Mouse (Mus musculus) stomach, postnatal 0 days (tissue): ENCODE results near the gene 1700014D04Rik. TPM values are rescaled to one million over a fixed set of nuclear protein-coding genes. Genes with fewer than 3 reads are reported as not detected.

ENCODE experiments used
- ATAC-seq: fragments of 200-750 bp; cut with Nextera tagmentation; 2 replicates; pipeline ENCODE4 v1.8.0; 2017; ENCODE audit not compliant: low FRiP score, low TSS enrichment
- DNase-seq: peaks from one replicate; pipeline ENCODE4 v3.0.0-alpha.2; 2016; ENCODE audit warnings: low spot score
- H3K27ac ChIP-seq: fragments of 300-500 bp; sonication (generic); replicated peaks from 2 replicates; pipeline ENCODE4 v1.5.1; 2014; ENCODE audit warnings: mild to moderate bottlenecking, control low read depth
- H3K27me3 ChIP-seq: fragments of 300-500 bp; sonication (generic); 2 replicates; pipeline ENCODE4 v1.6.1; 2014; ENCODE audit warnings: low read length; ENCODE audit not compliant: control insufficient read depth, insufficient read depth
- H3K36me3 ChIP-seq: fragments of 300-500 bp; sonication (generic); 2 replicates; pipeline ENCODE4 v1.6.1; 2014; ENCODE audit warnings: low read length, mixed read lengths; ENCODE audit not compliant: control insufficient read depth, insufficient read depth
- H3K4me1 ChIP-seq: fragments of 300-500 bp; sonication (generic); replicated peaks from 2 replicates; pipeline ENCODE4 v1.6.1; 2014; ENCODE audit warnings: antibody characterized with exemption; ENCODE audit not compliant: control insufficient read depth, insufficient read depth
- H3K4me2 ChIP-seq: fragments of 300-500 bp; sonication (generic); replicated peaks from 2 replicates; pipeline ENCODE4 v1.6.1; 2014; ENCODE audit warnings: low read depth, mild to moderate bottlenecking, control low read depth, moderate library complexity
- H3K4me3 ChIP-seq: fragments of 300-500 bp; sonication (generic); 2 replicates; pipeline ENCODE4 v1.5.1; 2014; ENCODE audit warnings: low read depth, low read length, control low read depth
- H3K9ac ChIP-seq: fragments of 300-500 bp; sonication (generic); 2 replicates; pipeline ENCODE4 v1.6.1; 2014; ENCODE audit warnings: mild to moderate bottlenecking, low read length, control low read depth, mixed read lengths
- H3K9me3 ChIP-seq: fragments of 300-500 bp; sonication (generic); 2 replicates; pipeline ENCODE4 v1.6.1; 2016; ENCODE audit warnings: low read length; ENCODE audit not compliant: control insufficient read depth
- CTCF ChIP-seq: IDR thresholded peaks from 2 replicates; pipeline ENCODE4 v1.5.1; 2016; ENCODE audit warnings: antibody characterized with exemption, low read depth, mild to moderate bottlenecking, moderate library complexity
- EP300 ChIP-seq: optimal IDR thresholded peaks from 2 replicates; pipeline ENCODE3; 2016; ENCODE audit warnings: antibody characterized with exemption
- WGBS: fragments of 180-500 bp; shearing (Covaris S2); extraction: QIAGEN DNeasy Blood & Tissue Kit; methylation state at CpG from one replicate; pipeline ENCODE4 v1.1.7; 2014; 5-methylcytosine and 5-hydroxymethylcytosine counted together
- polyA plus RNA-seq: library from polyadenylated mRNA; unstranded; fragments of >200 nt; fragmentation: Nextera tagmentation; extraction: Ambion mirVana; gene quantifications from 2 replicates; pipeline ENCODE4 v1.2.1, GENCODE M21; 2015

The 1700014D04Rik gene
- polyA plus RNA-seq, 1 experiment from 2014 or later, result not detected

DNA sequence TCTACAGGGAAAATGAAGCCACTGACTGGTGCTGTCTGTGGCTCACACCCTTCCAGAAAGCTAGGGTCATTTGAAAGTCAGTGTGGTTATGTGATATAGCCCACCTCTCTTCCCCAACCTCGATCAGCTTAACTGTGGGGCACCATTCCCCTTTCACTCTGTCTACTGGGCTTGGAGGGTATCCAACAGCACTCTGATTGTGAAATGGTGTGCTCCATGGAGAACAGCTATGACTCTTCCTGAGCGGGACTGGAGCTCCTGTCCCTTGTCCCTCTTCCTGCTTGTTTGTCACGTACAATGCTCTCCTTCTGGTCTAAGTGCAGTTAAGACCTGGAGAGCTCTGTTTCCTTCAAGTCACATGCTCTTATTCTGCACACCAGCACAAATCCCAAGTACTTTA, 28.6 kb upstream of the 1700014D04Rik start:
- Histone ChIP-seq H3K36me3 (peaks cover 24% of the 10 kb centered on the region), H3K9ac (no peak overlapping the region), H3K4me1 (no peaks in the 10 kb centered on the region), H3K27ac (peak overlapping the region; percentile 24; the same call in 1 of the 2 replicates), H3K27me3 (no peaks in the 10 kb centered on the region), H3K9me3 (no peaks in the 10 kb centered on the region), H3K4me3 (no peak overlapping the region), H3K4me2 (no peak overlapping the region)
- TF ChIP-seq CTCF (no peak), EP300 (no peak)
- no peak for ATAC-seq
- 67% methylated on average over 3 of the region's 3 CpGs for WGBS
- no peak for DNase-seq

DNA sequence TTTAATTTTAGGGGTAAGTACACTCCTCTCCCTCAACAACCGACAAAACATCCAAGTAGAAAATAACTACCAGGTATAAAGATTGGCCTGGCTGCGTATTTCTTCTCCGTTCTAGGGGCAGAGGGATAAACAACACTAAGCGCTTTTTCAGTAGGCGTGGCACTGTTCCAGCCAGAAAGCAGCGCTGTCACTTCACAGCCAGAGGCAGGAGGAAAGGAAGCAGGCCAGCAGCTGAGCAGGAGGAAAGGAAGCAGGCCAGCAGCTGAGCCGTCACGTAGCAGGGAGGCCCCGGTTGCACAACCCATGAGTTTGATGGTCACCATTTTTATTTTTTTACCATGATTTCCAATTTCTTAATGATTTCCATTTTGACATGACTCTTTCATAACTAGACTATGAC, 24.7 kb upstream of the 1700014D04Rik start:
- Histone ChIP-seq H3K9me3 (no peaks in the 10 kb centered on the region), H3K4me3 (no peak overlapping the region), H3K9ac (no peak overlapping the region), H3K4me2 (peak overlapping the region; percentile 59; the same call in 1 of the 2 replicates), H3K36me3 (peaks cover 9% of the 10 kb centered on the region; the same call in 1 of the 2 replicates), H3K27ac (peak overlapping the region; percentile 97), H3K27me3 (no peaks in the 10 kb centered on the region), H3K4me1 (peaks cover 6% of the 10 kb centered on the region)
- 8% methylated on average over 9 of the region's 9 CpGs for WGBS
- peak; percentile 24; the same call in 1 of the 2 replicates for ATAC-seq
- DNase-seq, result peak; percentile 77
- TF ChIP-seq EP300, result no peak
- TF ChIP-seq CTCF, result no peak; the same call in 1 of the 2 replicates

DNA sequence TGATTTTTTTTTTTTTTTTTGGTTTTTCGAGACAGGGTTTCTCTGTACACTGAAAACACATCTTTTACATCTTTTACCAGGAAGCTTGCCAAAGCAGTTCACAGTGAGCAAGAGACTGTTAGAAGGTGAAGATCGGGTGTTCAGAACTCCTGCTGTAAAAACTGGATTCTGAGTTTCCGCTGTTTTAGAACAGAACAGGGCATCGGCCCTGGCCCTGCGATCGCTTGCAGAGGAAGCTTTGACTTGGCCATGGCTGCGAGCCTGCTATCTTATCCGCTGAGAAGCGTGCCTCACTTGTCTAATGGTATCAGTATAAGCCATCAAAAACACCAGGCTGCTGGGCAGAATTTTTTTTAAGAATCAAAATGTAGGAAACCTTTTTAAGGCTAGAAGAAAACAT, 24.3 kb upstream of the 1700014D04Rik start:
- Histone ChIP-seq H3K36me3 (peaks cover 9% of the 10 kb centered on the region; the same call in 1 of the 2 replicates), H3K9ac (0 out of 2 replicates have a peak overlapping the region, but pooled peaks have one; percentile 2), H3K27me3 (no peaks in the 10 kb centered on the region), H3K4me3 (no peak overlapping the region), H3K27ac (peak overlapping the region; percentile 97), H3K4me1 (peaks cover 6% of the 10 kb centered on the region), H3K9me3 (no peaks in the 10 kb centered on the region), H3K4me2 (peak overlapping the region; percentile 59)
- TF ChIP-seq CTCF (no peak), EP300 (no peak)
- DNase-seq, result no peak
- ATAC-seq, result no peak
- WGBS, result 42% methylated on average over 9 of the region's 9 CpGs

DNA sequence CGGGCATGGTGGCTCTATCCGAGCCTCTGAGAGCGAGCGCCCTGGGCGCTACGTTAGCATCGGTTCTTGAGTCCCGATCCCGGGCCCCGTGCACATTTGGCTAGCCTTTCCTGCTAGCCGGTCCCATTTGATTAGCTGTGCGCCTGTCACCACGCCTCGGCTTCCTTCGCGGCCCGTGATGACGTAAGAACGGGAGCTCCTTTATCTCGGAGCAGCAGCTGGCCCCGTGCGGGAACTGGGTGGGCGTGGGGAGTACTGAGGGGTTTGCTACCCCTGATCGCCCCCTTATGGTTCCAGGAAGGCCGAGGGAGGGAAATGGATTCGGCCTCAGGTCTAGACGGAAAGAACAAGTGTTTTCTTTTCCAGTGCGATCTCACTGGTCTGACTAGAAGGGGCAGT, 23.6 kb upstream of the 1700014D04Rik start:
- Histone ChIP-seq H3K27me3 (no peaks in the 10 kb centered on the region), H3K36me3 (peaks cover 6% of the 10 kb centered on the region; the same call in 1 of the 2 replicates), H3K4me2 (peak overlapping the region; percentile 59), H3K9ac (peak overlapping the region; percentile 56), H3K4me1 (peaks cover 6% of the 10 kb centered on the region), H3K4me3 (peak overlapping the region; percentile 85), H3K9me3 (no peaks in the 10 kb centered on the region), H3K27ac (peak overlapping the region; percentile 97)
- peak; percentile 73 for ATAC-seq
- DNase-seq, result peak; percentile 87
- peak; percentile 75 for TF ChIP-seq EP300
- TF ChIP-seq CTCF, result peak; percentile 56
- WGBS, result under 1% methylated on average over 28 of the region's 28 CpGs

DNA sequence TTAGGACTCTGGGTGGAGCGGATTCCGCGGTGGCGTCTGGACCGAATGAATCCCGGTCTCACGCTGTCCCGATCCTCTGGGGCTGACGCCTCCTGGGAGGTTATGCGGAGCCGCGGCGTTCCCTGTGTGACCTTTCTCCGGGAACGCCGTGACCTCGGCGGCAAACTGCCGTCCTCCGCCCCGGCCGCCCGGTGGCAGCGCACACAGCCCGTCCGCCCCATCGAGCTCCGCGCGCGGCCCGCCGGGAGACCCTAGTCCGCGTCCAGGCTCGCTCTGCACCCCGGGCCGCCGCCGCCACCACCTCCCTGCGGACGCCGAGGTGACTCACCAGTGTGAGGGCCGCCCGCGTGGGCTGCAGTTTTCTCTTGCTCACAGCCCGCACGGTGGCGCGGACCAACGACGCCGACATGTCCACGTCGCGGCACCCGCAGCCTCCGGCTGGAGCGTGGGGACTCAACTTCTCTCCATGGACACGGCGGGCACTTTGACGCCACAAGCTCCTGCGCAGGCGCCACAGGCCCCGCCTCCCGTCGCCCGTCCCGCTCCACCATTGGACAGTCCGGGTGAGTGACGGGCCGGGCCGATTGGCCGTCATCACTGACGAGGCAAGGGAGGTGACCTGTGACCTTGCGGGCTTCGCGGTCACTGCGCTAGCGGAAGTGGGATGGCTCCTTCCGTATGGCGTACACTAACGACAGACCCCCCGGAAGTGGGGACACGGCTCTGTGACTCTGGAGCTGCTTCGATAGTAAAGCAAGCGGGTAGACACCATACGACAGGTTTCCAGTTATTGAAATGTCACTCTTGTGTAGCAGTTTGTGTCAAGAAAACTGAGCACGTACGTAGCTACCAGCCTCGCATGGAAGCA, 23.0 kb upstream of the 1700014D04Rik start, which contains the start of gene Isca1:
Isca1 (minus strand) TSS at position 515 of the 868 bp plus-strand sequence.
- Histone ChIP-seq H3K36me3 (peaks cover 6% of the 10 kb centered on the region; the same call in 1 of the 2 replicates), H3K9ac (peak within 1 kb of the TSS; percentile 88), H3K4me3 (peak within 1 kb of the TSS; percentile 85), H3K27me3 (no peaks in the 10 kb centered on the region), H3K4me2 (peak within 1 kb of the TSS; percentile 74), H3K27ac (peak within 1 kb of the TSS; percentile 97), H3K9me3 (no peaks in the 10 kb centered on the region), H3K4me1 (peaks cover 6% of the 10 kb centered on the region)
- TF ChIP-seq CTCF, result no peak
- no peak for TF ChIP-seq EP300
- DNase-seq, result peak; percentile 99
- peak; percentile 96 for ATAC-seq
- under 1% methylated on average over 89 of the region's 91 CpGs for WGBS

DNA sequence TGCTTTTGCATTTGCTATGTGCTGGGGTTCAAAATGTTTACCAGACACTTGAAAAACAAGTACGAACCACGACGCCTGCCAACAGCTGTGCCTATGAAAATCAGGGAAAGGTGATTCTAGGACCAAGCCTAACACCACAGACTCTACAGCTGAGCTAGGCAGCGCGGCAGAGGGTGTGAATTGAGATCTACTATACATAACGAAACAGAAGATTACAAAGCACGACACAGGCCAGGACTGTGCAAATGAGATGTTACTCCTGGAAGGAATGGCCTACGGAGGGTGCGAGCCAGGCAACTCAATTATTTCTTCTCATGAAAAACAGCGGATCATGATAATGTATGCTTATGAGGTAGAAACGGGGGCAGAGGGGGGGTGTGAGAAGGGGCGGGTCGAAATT, 22.0 kb upstream of the 1700014D04Rik start:
- DNase-seq, result peak; percentile 36
- H3K36me3 ChIP-seq, result peaks cover 6% of the 10 kb centered on the region; the same call in 1 of the 2 replicates
- no peak for TF ChIP-seq EP300
- TF ChIP-seq CTCF, result no peak
- H3K27ac ChIP-seq, result peak overlapping the region; percentile 45; the same call in 1 of the 2 replicates
- no peaks in the 10 kb centered on the region for H3K27me3 ChIP-seq
- H3K4me1 ChIP-seq, result peaks cover 6% of the 10 kb centered on the region
- no peaks in the 10 kb centered on the region for H3K9me3 ChIP-seq
- peak overlapping the region; percentile 85 for H3K4me3 ChIP-seq
- peak overlapping the region; percentile 74 for H3K4me2 ChIP-seq
- no peak for ATAC-seq
- WGBS, result 19% methylated on average over 13 of the region's 13 CpGs
- peak overlapping the region; percentile 88 for H3K9ac ChIP-seq
